Mouse (Mus musculus) E14TG2a.4 (cell line): ENCODE measurements around the gene Asah2.
"Not testable (repeated sequence)": the region's sequence is repeated elsewhere in the genome, so short reads cannot be mapped to it uniquely, and the experiment has no call there.

Experiments used
- H3K27me3 ChIP-seq: 2 replicates; pipeline ENCODE4 v1.6.1; 2014; ENCODE audit warnings: low read length, control low read depth; ENCODE audit not compliant: insufficient read depth
- H3K36me3 ChIP-seq: 2 replicates; pipeline ENCODE4 v1.6.1; 2014; ENCODE audit warnings: low read length, control low read depth; ENCODE audit not compliant: insufficient read depth
- H3K4me1 ChIP-seq: replicated peaks from 2 replicates; pipeline ENCODE4 v1.6.1; 2014; ENCODE audit warnings: low read depth, low read length, control low read depth
- H3K4me3 ChIP-seq: replicated peaks from 2 replicates; pipeline ENCODE4 v1.5.1; 2014; ENCODE audit warnings: mild to moderate bottlenecking, low read length
- H3K9me3 ChIP-seq: 2 replicates; pipeline ENCODE4 v1.6.1; 2014; ENCODE audit warnings: low read length, control low read depth
- CTCF ChIP-seq: conservative IDR thresholded peaks from 2 replicates; pipeline ENCODE4 v1.5.1; 2014; ENCODE audit warnings: low read length
- NANOG ChIP-seq: IDR thresholded peaks from 2 replicates; pipeline ENCODE4 v1.6.1; 2014; ENCODE audit warnings: borderline replicate concordance, low read length, mixed read lengths
- POU5F1 ChIP-seq: IDR thresholded peaks from 2 replicates; pipeline ENCODE4 v1.6.1; 2014; ENCODE audit warnings: low read length, borderline replicate concordance

Gene Asah2

GRCm38 (mm10) chr19:32107771-32108306 lies at the start of gene Asah2:
Asah2 (minus strand) TSS chr19:32108211.
- Histone ChIP-seq H3K4me3 (peak within 1 kb of the TSS; percentile 70), H3K9me3 (no peaks in the 10 kb centered on the region), H3K27me3 (peaks cover 28% of the 10 kb centered on the region), H3K4me1 (peaks cover 24% of the 10 kb centered on the region), H3K36me3 (no peaks in the 10 kb centered on the region)
- TF ChIP-seq NANOG (no peak), POU5F1 (no peak), CTCF (no peak)

DNA sequence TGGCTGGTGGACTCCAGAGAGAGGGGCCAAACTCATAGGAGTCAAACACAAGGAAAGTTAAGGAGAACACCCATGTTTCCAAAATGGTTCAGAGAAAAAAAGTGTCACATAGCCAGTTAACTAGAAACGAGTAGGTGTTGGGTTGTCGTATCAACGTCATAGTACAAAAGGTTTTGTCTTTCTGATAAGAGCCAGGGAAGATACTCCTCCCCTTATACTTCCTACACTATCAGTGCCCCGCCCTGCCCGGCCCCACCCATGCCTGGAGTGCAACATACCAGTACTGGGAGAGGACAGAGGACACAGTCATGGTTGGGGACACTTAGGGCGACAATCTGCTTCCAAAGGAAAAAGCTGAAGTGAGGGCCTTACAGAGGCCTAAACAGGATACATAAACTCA lies 49.0 kb upstream of the Asah2 start:
- H3K9me3 ChIP-seq: no peaks in the 10 kb centered on the region
- TF ChIP-seq POU5F1 (no peak), CTCF (no peak), NANOG (no peak)

DNA sequence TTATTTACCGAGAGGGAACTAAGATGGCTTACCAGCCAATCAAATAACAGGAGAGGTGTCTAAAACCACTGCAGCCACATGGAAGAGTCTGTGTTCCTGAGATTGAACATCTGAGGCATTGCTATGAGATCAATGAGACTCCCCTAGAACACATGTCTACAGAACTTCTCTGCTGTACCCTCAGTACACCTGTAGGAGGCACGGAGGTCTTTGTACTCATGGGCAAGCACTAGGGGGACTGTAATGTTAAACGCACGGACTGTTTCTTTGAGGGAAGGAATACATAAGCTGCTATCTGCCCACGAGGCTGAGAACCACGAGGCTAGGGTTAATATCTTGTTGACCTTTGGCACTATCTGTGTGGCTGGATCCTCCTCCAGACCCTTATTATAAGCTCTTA lies 44.5 kb upstream of the Asah2 start:
- Histone ChIP-seq H3K36me3 (peaks cover 54% of the 10 kb centered on the region), H3K27me3 (no peaks in the 10 kb centered on the region), H3K4me1 (peaks cover 14% of the 10 kb centered on the region), H3K4me3 (no peak overlapping the region), H3K9me3 (no peaks in the 10 kb centered on the region)
- TF ChIP-seq CTCF: 0 out of 2 replicates have a peak, but pooled peaks have one; percentile 17
- no peak for TF ChIP-seq NANOG
- TF ChIP-seq POU5F1: no peak

More for the DNA sequence above, 49.0 kb upstream of the Asah2 start:
- Histone ChIP-seq H3K4me3 (no peak overlapping the region), H3K36me3 (peaks cover 59% of the 10 kb centered on the region), H3K4me1 (peaks cover 34% of the 10 kb centered on the region), H3K27me3 (no peaks in the 10 kb centered on the region)

DNA sequence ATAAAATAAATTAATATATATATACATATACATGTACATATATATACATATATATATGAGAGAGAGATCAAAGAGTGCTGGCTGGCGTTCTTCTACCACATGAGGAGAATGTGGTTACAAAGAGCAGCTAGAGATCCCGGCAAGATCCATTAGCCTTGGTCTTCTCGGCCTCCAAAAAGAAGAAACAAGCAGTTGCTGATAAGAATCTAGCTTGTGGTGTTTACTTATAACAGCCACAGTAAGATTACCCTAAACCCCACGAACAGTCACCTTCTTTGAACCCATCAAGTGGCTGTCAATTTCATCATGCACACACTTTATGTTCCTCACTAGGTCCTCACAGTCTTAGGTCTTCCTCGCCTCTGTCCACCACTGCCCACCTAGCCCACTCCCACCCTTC lies 40.7 kb upstream of the Asah2 start:
- Histone ChIP-seq H3K9me3 (no peaks in the 10 kb centered on the region), H3K4me3 (no peak overlapping the region), H3K27me3 (no peaks in the 10 kb centered on the region), H3K36me3 (peaks cover 43% of the 10 kb centered on the region), H3K4me1 (no peaks in the 10 kb centered on the region)
- TF ChIP-seq POU5F1 (no peak), CTCF (no peak), NANOG (no peak)

GRCm38 (mm10) chr19:32142383-32142782 lies 34.4 kb upstream of the Asah2 start:
- TF ChIP-seq POU5F1 (no peak), CTCF (no peak), NANOG (no peak)
- peaks cover 40% of the 10 kb centered on the region for H3K4me1 ChIP-seq
- peaks cover 45% of the 10 kb centered on the region for H3K36me3 ChIP-seq
- H3K27me3 ChIP-seq: no peaks in the 10 kb centered on the region
- no peak overlapping the region for H3K4me3 ChIP-seq
- no peaks in the 10 kb centered on the region for H3K9me3 ChIP-seq

DNA sequence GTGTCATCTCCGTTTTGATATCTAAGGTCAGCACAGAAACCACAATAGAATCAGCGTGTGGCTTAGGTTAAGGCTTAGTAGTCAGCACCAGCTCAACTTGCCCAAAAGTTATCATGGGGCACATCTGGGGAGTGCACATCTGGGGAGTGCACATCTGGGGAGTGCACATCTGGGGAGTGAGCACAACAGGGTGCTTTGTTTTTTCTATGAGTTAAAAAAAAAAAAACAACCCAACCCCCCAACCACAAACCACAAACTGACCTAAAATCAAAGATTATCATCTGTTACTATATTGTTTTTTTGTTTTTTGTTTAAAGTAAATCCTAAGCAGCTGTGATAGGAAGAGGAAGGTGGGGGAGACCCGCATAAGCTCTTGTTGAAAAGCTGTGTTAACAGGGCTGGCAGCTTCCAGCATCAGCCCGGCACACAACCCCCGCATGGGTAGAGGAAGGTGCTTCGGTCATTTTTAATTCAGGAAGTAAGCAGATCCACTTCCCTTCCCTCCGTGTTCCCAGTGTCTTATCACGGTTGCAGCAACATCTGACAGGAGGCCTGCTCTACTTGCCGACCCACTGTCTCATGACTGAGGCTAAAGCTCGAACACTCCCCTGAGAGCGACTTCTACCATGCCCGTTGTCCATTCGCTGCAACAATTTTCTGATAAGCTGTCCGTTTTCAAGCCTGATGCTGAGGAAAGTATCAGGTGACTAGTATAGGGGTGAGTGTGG lies 30.5 kb upstream of the Asah2 start:
- no peaks in the 10 kb centered on the region for H3K9me3 ChIP-seq
- no peaks in the 10 kb centered on the region for H3K27me3 ChIP-seq
- no peak overlapping the region for H3K4me3 ChIP-seq
- TF ChIP-seq CTCF (no peak), POU5F1 (no peak), NANOG (no peak)
- H3K4me1 ChIP-seq: peaks cover 66% of the 10 kb centered on the region
- peaks cover 63% of the 10 kb centered on the region for H3K36me3 ChIP-seq

DNA sequence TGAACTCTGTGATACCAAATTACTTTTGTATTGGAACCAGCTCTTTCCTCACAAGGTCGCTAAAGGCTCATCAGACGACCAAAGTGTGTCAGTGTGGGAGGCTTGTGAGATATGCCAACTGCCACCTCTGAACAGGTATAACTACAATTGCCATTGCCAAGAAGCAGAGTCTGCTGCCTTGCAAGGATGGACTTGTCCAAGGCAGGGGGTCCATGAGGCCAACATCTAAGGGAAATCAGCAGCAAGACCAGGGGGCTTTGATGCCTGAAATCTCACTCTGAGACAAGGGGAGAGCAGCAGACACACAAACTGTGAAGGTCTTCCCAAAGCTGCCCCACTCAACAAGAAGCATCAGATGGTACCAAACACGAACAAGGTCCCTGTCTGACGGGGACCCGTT lies 29.9 kb upstream of the Asah2 start:
- H3K36me3 ChIP-seq: peaks cover 63% of the 10 kb centered on the region
- H3K4me1 ChIP-seq: peaks cover 66% of the 10 kb centered on the region
- no peaks in the 10 kb centered on the region for H3K27me3 ChIP-seq
- H3K4me3 ChIP-seq: no peak overlapping the region
- no peaks in the 10 kb centered on the region for H3K9me3 ChIP-seq
- TF ChIP-seq POU5F1: no peak
- TF ChIP-seq CTCF: no peak
- no peak for TF ChIP-seq NANOG

GRCm38 (mm10) chr19:32136888-32137625 lies 29.0 kb upstream of the Asah2 start:
- no peak overlapping the region for H3K4me3 ChIP-seq
- H3K36me3 ChIP-seq: peaks cover 68% of the 10 kb centered on the region
- no peak for TF ChIP-seq POU5F1
- no peak for TF ChIP-seq NANOG
- no peak for TF ChIP-seq CTCF
- peaks cover 65% of the 10 kb centered on the region for H3K4me1 ChIP-seq
- H3K9me3 ChIP-seq: no peaks in the 10 kb centered on the region
- no peaks in the 10 kb centered on the region for H3K27me3 ChIP-seq

DNA sequence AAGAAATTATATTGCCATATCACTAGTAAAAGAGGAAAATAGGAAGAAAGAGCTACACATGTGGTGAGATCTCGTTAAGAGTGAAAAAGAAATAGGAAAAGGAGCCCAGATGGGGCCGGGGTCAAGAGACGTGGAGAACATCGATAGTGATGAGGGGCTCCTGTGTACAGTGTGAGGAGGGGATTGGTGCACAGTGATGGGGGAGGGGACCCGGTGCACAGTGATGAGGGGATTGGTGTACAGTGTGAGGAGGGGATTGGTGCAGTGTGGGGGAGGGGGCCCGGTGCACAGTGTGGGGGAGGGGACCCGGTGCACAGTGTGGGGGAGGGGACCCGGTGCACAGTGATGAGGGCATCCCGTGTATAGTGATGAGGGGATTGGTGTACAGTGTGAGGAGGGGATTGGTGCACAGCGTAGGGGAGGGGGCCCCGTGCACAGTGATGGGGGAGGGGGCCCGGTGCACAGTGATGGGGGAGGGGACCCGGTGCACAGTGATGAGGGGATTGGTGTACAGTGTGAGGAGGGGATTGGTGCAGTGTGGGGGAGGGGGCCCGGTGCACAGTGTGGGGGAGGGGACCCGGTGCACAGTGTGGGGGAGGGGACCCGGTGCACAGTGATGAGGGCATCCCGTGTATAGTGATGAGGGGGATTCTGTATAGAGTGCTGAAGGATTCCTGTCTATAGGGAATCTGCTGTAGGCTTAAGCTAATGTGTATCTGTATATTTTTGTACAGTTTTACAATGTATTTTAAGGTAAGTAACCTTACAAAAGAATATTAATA lies 23.9 kb upstream of the Asah2 start:
- Histone ChIP-seq H3K36me3 (peaks cover 64% of the 10 kb centered on the region), H3K4me1 (peaks cover 54% of the 10 kb centered on the region)
- H3K4me3 ChIP-seq, H3K9me3 ChIP-seq, H3K27me3 ChIP-seq: not testable (repeated sequence)
